Mouse (Mus musculus) limb, embryonic 12.5 days (tissue): ENCODE results near the gene Gif. TPM values are rescaled to one million over a fixed set of nuclear protein-coding genes. Genes with fewer than 3 reads are reported as not detected.

ENCODE experiments used
- polyA plus RNA-seq: library from polyadenylated mRNA; unstranded; fragments of >200 nt; fragmentation: Nextera tagmentation; extraction: Ambion mirVana; gene quantifications from 2 replicates; pipeline ENCODE4 v1.2.1, GENCODE M21; 2016

The Gif gene
- polyA plus RNA-seq, 1 experiment from 2014 or later, result not detected

Other genes starting within 250 kb of the Gif start
- 2.3 and 2.9 TPM in 2 replicates for gene Ms4a6b, start 231.0 kb upstream of the Gif start, polyA plus RNA-seq
- gene Ms4a4d, start 210.8 kb upstream of the Gif start, polyA plus RNA-seq, result 0.63 and 0.73 TPM in 2 replicates
- 2.0 and 2.3 TPM in 2 replicates for gene Ms4a6d, start 142.7 kb upstream of the Gif start, polyA plus RNA-seq
- 0.61 TPM in 1 of 2 replicates, not detected in the other for gene Ms4a2, start 123.8 kb upstream of the Gif start, polyA plus RNA-seq
- gene Ms4a3, start 106.7 kb upstream of the Gif start, polyA plus RNA-seq, result not detected in 2 replicates
- gene Oosp2, start 87.0 kb upstream of the Gif start, polyA plus RNA-seq, result not detected in 2 replicates
- 0.63 TPM in 1 of 2 replicates, not detected in the other for gene Oosp1, start 56.4 kb upstream of the Gif start, polyA plus RNA-seq
- not detected in 2 replicates for gene Oosp3, start 50.5 kb upstream of the Gif start, polyA plus RNA-seq
- 45.5 and 45.6 TPM in 2 replicates for gene Mrpl16, start 22.8 kb downstream of the Gif start, polyA plus RNA-seq
- 5.1 and 5.8 TPM in 2 replicates for gene Stx3, start 71.8 kb downstream of the Gif start, polyA plus RNA-seq
- not detected in 2 replicates for gene Olfr1417, start 91.7 kb downstream of the Gif start, polyA plus RNA-seq
- gene Olfr1418, start 113.5 kb downstream of the Gif start, polyA plus RNA-seq, result not detected in 2 replicates
- not detected in 2 replicates for gene Olfr1419, start 127.6 kb downstream of the Gif start, polyA plus RNA-seq
- 0.15 TPM in 1 of 2 replicates, not detected in the other for gene Olfr1420, start 139.0 kb downstream of the Gif start, polyA plus RNA-seq
- gene Patl1, start 164.8 kb downstream of the Gif start, polyA plus RNA-seq, result 17.8 and 20.2 TPM in 2 replicates
- 4.9 and 5.1 TPM in 2 replicates for gene Osbp, start 218.4 kb downstream of the Gif start, polyA plus RNA-seq